In genomic region chr12:111731822-111732807, GRCm38 (mm10) we compare ENCODE assay signal across 7 mouse cellular contexts. TPM values are rescaled to one million over a fixed set of nuclear protein-coding genes. Genes with fewer than 3 reads are reported as not detected.
A peak's percentile ranks its signal among the peaks of the same experiment; 100 is the strongest.
DNase-seq lines count a peak whose midpoint lies in the region; ATAC-seq and TF ChIP-seq lines count a peak whose summit lies in the region.

No protein-coding gene starts in this region.

- no peak overlapping the region for H3K9ac ChIP-seq in intestine, postnatal 0 days (ENCODE audit: low read depth, low read length)
- H3K9ac ChIP-seq in midbrain, embryonic 13.5 days (replicated peaks) = peak overlapping the region; percentile 52; the same call in 1 of the 2 replicates

- ATAC-seq in granulocyte monocyte progenitor cell, adult 5-6 weeks (replicated peaks; ENCODE audit: poor library complexity, severe bottlenecking) = peak; percentile 100
- ATAC-seq in intestine, postnatal 0 days = peak; percentile 78
- peak; percentile 95 for ATAC-seq in midbrain, embryonic 13.5 days

- no peak overlapping the region for H3K4me2 ChIP-seq in intestine, postnatal 0 days (replicated peaks; ENCODE audit: low read depth)
- peak overlapping the region; percentile 37 for H3K4me2 ChIP-seq in midbrain, embryonic 13.5 days (replicated peaks)

- no peaks in the 10 kb centered on the region for H3K4me1 ChIP-seq in intestine, postnatal 0 days (replicated peaks; ENCODE audit: control insufficient read depth, insufficient read depth, low read length)
- H3K4me1 ChIP-seq in limb, embryonic 10.5 days = peaks cover 13% of the 10 kb centered on the region
- H3K4me1 ChIP-seq in midbrain, embryonic 13.5 days (replicated peaks) = peaks cover 12% of the 10 kb centered on the region
- H3K4me1 ChIP-seq in small intestine, adult 2 months (ENCODE audit: control insufficient read depth, insufficient read depth, insufficient read length, low read length) = peaks cover 6% of the 10 kb centered on the region

- H3K9me3 ChIP-seq in intestine, postnatal 0 days (ENCODE audit: control insufficient read depth) = no peaks in the 10 kb centered on the region
- no peaks in the 10 kb centered on the region for H3K9me3 ChIP-seq in limb, embryonic 10.5 days (replicated peaks)
- H3K9me3 ChIP-seq in midbrain, embryonic 13.5 days = no peaks in the 10 kb centered on the region

- peak; percentile 93 for DNase-seq in adrenal gland, postnatal 10 days
- DNase-seq in embryo, embryonic 9.5 days (ENCODE audit: extremely low spot score) = peak; percentile 87
- peak; percentile 93 for DNase-seq in limb, embryonic 10.5 days (ENCODE audit: low spot score)

- no peaks in the 10 kb centered on the region for H3K27me3 ChIP-seq in intestine, postnatal 0 days (replicated peaks; ENCODE audit: control insufficient read depth, insufficient read depth, low read length)
- H3K27me3 ChIP-seq in limb, embryonic 10.5 days (ENCODE audit: low read depth, poor library complexity, severe bottlenecking) = no peaks in the 10 kb centered on the region
- no peaks in the 10 kb centered on the region for H3K27me3 ChIP-seq in midbrain, embryonic 13.5 days
- no peaks in the 10 kb centered on the region for H3K27me3 ChIP-seq in small intestine, adult 2 months (ENCODE audit: control insufficient read depth, insufficient read depth, low read length)

- H3K36me3 ChIP-seq in intestine, postnatal 0 days (ENCODE audit: control insufficient read depth, insufficient read depth) = peaks cover 31% of the 10 kb centered on the region
- H3K36me3 ChIP-seq in limb, embryonic 10.5 days = peaks cover 34% of the 10 kb centered on the region
- H3K36me3 ChIP-seq in midbrain, embryonic 13.5 days = peaks cover 35% of the 10 kb centered on the region
- H3K36me3 ChIP-seq in small intestine, adult 2 months (ENCODE audit: control insufficient read depth, insufficient read depth, low read length) = 0 out of 2 replicates have a peak, but pooled peaks cover 5% of the 10 kb centered on the region

- H3K27ac ChIP-seq in intestine, postnatal 0 days (ENCODE audit: low read depth, low read length) = no peak overlapping the region
- peak overlapping the region; percentile 51 for H3K27ac ChIP-seq in limb, embryonic 10.5 days
- H3K27ac ChIP-seq in midbrain, embryonic 13.5 days = no peak overlapping the region
- no peak overlapping the region for H3K27ac ChIP-seq in small intestine, adult 2 months (ENCODE audit: insufficient read depth, low read depth, low read length)

- WGBS in intestine, postnatal 0 days = 29% methylated on average over 30 of the region's 30 CpGs
- WGBS in limb, embryonic 10.5 days = 33% methylated on average over 30 of the region's 30 CpGs
- 32% methylated on average over 30 of the region's 30 CpGs for WGBS in midbrain, embryonic 13.5 days
- WGBS in small intestine, adult 2 months = 32% methylated on average over 30 of the region's 30 CpGs

- no peak for TF ChIP-seq POLR2A in small intestine, adult 2 months (IDR thresholded peaks at IDR 0.05; ENCODE audit: low read depth, low read length)

- H3K4me3 ChIP-seq in intestine, postnatal 0 days (ENCODE audit: low read depth, low read length) = no peak overlapping the region
- H3K4me3 ChIP-seq in limb, embryonic 10.5 days = no peak overlapping the region
- H3K4me3 ChIP-seq in midbrain, embryonic 13.5 days (replicated peaks) = no peak overlapping the region
- 0 out of 2 replicates have a peak overlapping the region, but pooled peaks have one; percentile 6 for H3K4me3 ChIP-seq in small intestine, adult 2 months (ENCODE audit: low read depth, low read length)

- peak; percentile 99 for TF ChIP-seq CTCF in intestine, postnatal 0 days (IDR thresholded peaks at IDR 0.05; ENCODE audit: low read depth)
- TF ChIP-seq CTCF in small intestine, adult 2 months (IDR thresholded peaks at IDR 0.05; ENCODE audit: extremely low read depth, insufficient read length, insufficient replicate concordance, low read depth, low read length) = peak; percentile 84

RNA-seq across cellular contexts. Expression of gene Apopt1, which starts 19.1 kb away (rescaled TPM):
- total RNA-seq in adrenal gland, postnatal 10 days (2021) = 10 to 100 TPM; 69.0 to 72.8 TPM
- 49.6 and 51.3 TPM in 2 replicates for total RNA-seq in granulocyte monocyte progenitor cell, adult 5-6 weeks (2014; fragmentation: Nextera tagmentation)
- 57.2 and 60.9 TPM in 2 replicates for total RNA-seq in granulocyte monocyte progenitor cell, adult 5-6 weeks (2017)
- polyA plus RNA-seq in intestine, postnatal 0 days (2015; fragmentation: Nextera tagmentation; extraction: Ambion mirVana) = 42.6 and 44.8 TPM in 2 replicates
- polyA plus RNA-seq in limb, embryonic 10.5 days (2016; fragmentation: Nextera tagmentation; extraction: Ambion mirVana) = 57.4 and 64.8 TPM in 2 replicates
- 59.5 and 59.6 TPM in 2 replicates for polyA plus RNA-seq in midbrain, embryonic 13.5 days (2015; fragmentation: Nextera tagmentation; extraction: Ambion mirVana)
- polyA plus RNA-seq in small intestine, adult 2 months (2012; rRNA removed) = 12.1 and 16.7 TPM in 2 replicates

RNA-seq across cellular contexts. Expression of gene Bag5, which starts 19.1 kb away (rescaled TPM):
- 10 to 100 TPM; 32.1 to 35.4 TPM for total RNA-seq in adrenal gland, postnatal 10 days (2021)
- total RNA-seq in granulocyte monocyte progenitor cell, adult 5-6 weeks (2014; fragmentation: Nextera tagmentation) = 28.0 and 32.0 TPM in 2 replicates
- total RNA-seq in granulocyte monocyte progenitor cell, adult 5-6 weeks (2017) = 33.3 and 41.2 TPM in 2 replicates
- polyA plus RNA-seq in intestine, postnatal 0 days (2015; fragmentation: Nextera tagmentation; extraction: Ambion mirVana) = 29.6 and 32.1 TPM in 2 replicates
- polyA plus RNA-seq in limb, embryonic 10.5 days (2016; fragmentation: Nextera tagmentation; extraction: Ambion mirVana) = 52.6 and 52.9 TPM in 2 replicates
- polyA plus RNA-seq in midbrain, embryonic 13.5 days (2015; fragmentation: Nextera tagmentation; extraction: Ambion mirVana) = 63.9 and 68.2 TPM in 2 replicates
- polyA plus RNA-seq in small intestine, adult 2 months (2012; rRNA removed) = 3.4 and 5.5 TPM in 2 replicates

RNA-seq across cellular contexts. Expression of gene Klc1, which starts 26.5 kb away (rescaled TPM):
- 100 to 1,000 TPM in 1 of 2 experiments, 10 to 100 TPM in 1; 94.0 to 133 TPM for total RNA-seq in adrenal gland, postnatal 10 days (2021)
- 45.3 and 48.2 TPM in 2 replicates for total RNA-seq in granulocyte monocyte progenitor cell, adult 5-6 weeks (2014; fragmentation: Nextera tagmentation)
- total RNA-seq in granulocyte monocyte progenitor cell, adult 5-6 weeks (2017) = 26.7 and 42.1 TPM in 2 replicates
- polyA plus RNA-seq in intestine, postnatal 0 days (2015; fragmentation: Nextera tagmentation; extraction: Ambion mirVana) = 42.9 and 45.7 TPM in 2 replicates
- 87.5 and 98.0 TPM in 2 replicates for polyA plus RNA-seq in limb, embryonic 10.5 days (2016; fragmentation: Nextera tagmentation; extraction: Ambion mirVana)
- polyA plus RNA-seq in midbrain, embryonic 13.5 days (2015; fragmentation: Nextera tagmentation; extraction: Ambion mirVana) = 545 and 546 TPM in 2 replicates
- 37.2 and 55.8 TPM in 2 replicates for polyA plus RNA-seq in small intestine, adult 2 months (2012; rRNA removed)

RNA-seq across cellular contexts. Expression of gene Trmt61a, which starts 54.2 kb away (rescaled TPM):
- 10 to 100 TPM in 1 of 2 experiments, 1 to 10 TPM in 1; 9.5 to 11.3 TPM for total RNA-seq in adrenal gland, postnatal 10 days (2021)
- 18.6 and 21.9 TPM in 2 replicates for total RNA-seq in granulocyte monocyte progenitor cell, adult 5-6 weeks (2014; fragmentation: Nextera tagmentation)
- 10.0 and 10.1 TPM in 2 replicates for total RNA-seq in granulocyte monocyte progenitor cell, adult 5-6 weeks (2017)
- polyA plus RNA-seq in intestine, postnatal 0 days (2015; fragmentation: Nextera tagmentation; extraction: Ambion mirVana) = 5.6 TPM in 2 replicates
- 18.2 and 21.0 TPM in 2 replicates for polyA plus RNA-seq in limb, embryonic 10.5 days (2016; fragmentation: Nextera tagmentation; extraction: Ambion mirVana)
- 9.0 and 9.4 TPM in 2 replicates for polyA plus RNA-seq in midbrain, embryonic 13.5 days (2015; fragmentation: Nextera tagmentation; extraction: Ambion mirVana)
- 24.9 and 33.6 TPM in 2 replicates for polyA plus RNA-seq in small intestine, adult 2 months (2012; rRNA removed)

RNA-seq across cellular contexts. Expression of gene Ckb, which starts 60.0 kb away (rescaled TPM):
- total RNA-seq in adrenal gland, postnatal 10 days (2021) = 10 to 100 TPM; 46.2 to 53.1 TPM
- 4.2 TPM in 1 of 2 replicates, not detected in the other for total RNA-seq in granulocyte monocyte progenitor cell, adult 5-6 weeks (2014; fragmentation: Nextera tagmentation)
- total RNA-seq in granulocyte monocyte progenitor cell, adult 5-6 weeks (2017) = 0.57 and 1.4 TPM in 2 replicates
- polyA plus RNA-seq in intestine, postnatal 0 days (2015; fragmentation: Nextera tagmentation; extraction: Ambion mirVana) = 628 and 645 TPM in 2 replicates
- 46.5 and 55.9 TPM in 2 replicates for polyA plus RNA-seq in limb, embryonic 10.5 days (2016; fragmentation: Nextera tagmentation; extraction: Ambion mirVana)
- polyA plus RNA-seq in midbrain, embryonic 13.5 days (2015; fragmentation: Nextera tagmentation; extraction: Ambion mirVana) = 1,952 and 2,005 TPM in 2 replicates
- polyA plus RNA-seq in small intestine, adult 2 months (2012; rRNA removed) = 599 and 1,328 TPM in 2 replicates
